Mouse (Mus musculus) liver, embryonic 14.5 days (tissue): ENCODE measurements at regions not wholly inside any gene's neighbourhood (a gene's known extent, or its start where the extent isn't known, plus 50 kb on each side); places are given as distances from the start of the nearest gene placed in this dataset.

Experiments
- CTCF ChIP-seq: IDR thresholded peaks from 2 replicates; pipeline ENCODE4 v1.5.1; 2016; ENCODE audit warnings: antibody characterized with exemption, low read depth, control low read depth
- EP300 ChIP-seq: IDR thresholded peaks from 2 replicates; pipeline ENCODE4 v1.6.1; 2016; ENCODE audit warnings: antibody characterized with exemption, low read depth

- TF ChIP-seq CTCF: no peak
- TF ChIP-seq EP300: no peak
These were observed 613.5 kb upstream of the Adgrl2 start for GRCm38 (mm10) chr3:149603865-149604264.
